Mouse (Mus musculus): Measurements from ENCODE around the gene Zmiz1. TPM values are rescaled to one million over a fixed set of nuclear protein-coding genes. Genes with fewer than 3 reads are reported as not detected.
A peak's percentile ranks its signal among the peaks of the same experiment; 100 is the strongest.

The Zmiz1 gene
- total and polyA plus RNA-seq, 2 experiments from 2014 or later, result 38.0 to 75.6 TPM

DNA sequence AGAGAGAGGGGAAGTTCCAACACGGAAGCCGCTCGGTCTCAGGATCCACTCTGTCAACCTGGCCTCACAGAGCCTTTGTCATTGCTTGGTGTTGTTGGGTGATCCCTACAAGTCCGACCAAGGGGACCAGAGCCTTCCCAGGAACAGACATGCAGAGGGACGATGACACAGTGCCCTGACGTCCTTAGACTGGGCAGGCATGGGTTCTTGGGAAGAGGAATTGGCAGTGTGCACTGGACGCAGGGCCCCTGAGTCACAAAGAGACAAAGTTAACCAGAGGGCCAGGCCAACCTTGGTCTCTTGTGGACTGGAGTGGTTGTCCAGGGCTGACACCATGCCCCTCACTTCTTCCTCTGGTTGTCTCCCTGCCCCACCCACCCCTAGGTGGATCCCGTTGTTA is 67.9 kb downstream of the Zmiz1 start:
- H3K4me2 ChIP-seq (ENCODE audit: low read depth), result no peak overlapping the region
- no peaks in the 10 kb centered on the region for H3K36me3 ChIP-seq (ENCODE audit: insufficient read depth)
- H3K4me3 ChIP-seq (ENCODE audit: low read depth, low read length), result no peak overlapping the region
- H3K4me1 ChIP-seq (ENCODE audit: insufficient read depth), result no peaks in the 10 kb centered on the region
- DNase-seq, result no peak
- ATAC-seq, result no peak
- 91% methylated on average over 8 of the region's 8 CpGs for WGBS
- H3K9ac ChIP-seq, result no peak overlapping the region
- H3K9me3 ChIP-seq (ENCODE audit: low read length), result no peaks in the 10 kb centered on the region
- no peak for TF ChIP-seq CTCF (IDR thresholded peaks at IDR 0.05; ENCODE audit: low read depth)
- H3K27me3 ChIP-seq (ENCODE audit: insufficient read depth, low read length), result no peaks in the 10 kb centered on the region
- H3K27ac ChIP-seq (ENCODE audit: low read depth, low read length), result no peak overlapping the region

DNA sequence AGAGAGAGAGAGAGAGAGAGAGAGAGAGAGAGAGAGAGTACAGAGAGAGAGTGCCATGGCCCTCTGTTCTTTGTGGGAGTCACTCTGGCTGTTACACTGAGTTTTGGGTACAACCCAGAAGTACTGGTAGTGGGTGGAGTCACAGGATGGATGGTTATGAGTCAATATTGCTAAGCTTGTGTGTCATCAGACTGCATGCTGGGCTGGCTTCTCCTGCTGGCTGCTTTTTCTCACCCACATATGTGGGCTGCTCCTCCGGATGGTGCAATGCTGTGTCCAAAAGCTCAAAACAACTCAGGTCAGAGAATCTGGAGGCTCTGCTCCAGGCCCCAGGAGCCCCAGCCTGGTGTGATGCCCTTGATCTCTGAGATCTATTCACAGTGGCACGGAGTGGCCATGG is 68.3 kb downstream of the Zmiz1 start:
- Histone ChIP-seq H3K4me2 (ENCODE audit: low read depth) (no peak overlapping the region), H3K9ac (no peak overlapping the region), H3K27ac (ENCODE audit: low read depth, low read length) (no peak overlapping the region), H3K36me3 (ENCODE audit: insufficient read depth) (no peaks in the 10 kb centered on the region), H3K4me3 (ENCODE audit: low read depth, low read length) (no peak overlapping the region), H3K9me3 (ENCODE audit: low read length) (no peaks in the 10 kb centered on the region), H3K4me1 (ENCODE audit: insufficient read depth) (no peaks in the 10 kb centered on the region), H3K27me3 (ENCODE audit: insufficient read depth, low read length) (no peaks in the 10 kb centered on the region)
- no peak for TF ChIP-seq CTCF (IDR thresholded peaks at IDR 0.05; ENCODE audit: low read depth)
- ATAC-seq, result peak; percentile 49; the same call in 1 of the 2 replicates
- 75% methylated on average over 2 of the region's 2 CpGs for WGBS
- no peak for DNase-seq

DNA sequence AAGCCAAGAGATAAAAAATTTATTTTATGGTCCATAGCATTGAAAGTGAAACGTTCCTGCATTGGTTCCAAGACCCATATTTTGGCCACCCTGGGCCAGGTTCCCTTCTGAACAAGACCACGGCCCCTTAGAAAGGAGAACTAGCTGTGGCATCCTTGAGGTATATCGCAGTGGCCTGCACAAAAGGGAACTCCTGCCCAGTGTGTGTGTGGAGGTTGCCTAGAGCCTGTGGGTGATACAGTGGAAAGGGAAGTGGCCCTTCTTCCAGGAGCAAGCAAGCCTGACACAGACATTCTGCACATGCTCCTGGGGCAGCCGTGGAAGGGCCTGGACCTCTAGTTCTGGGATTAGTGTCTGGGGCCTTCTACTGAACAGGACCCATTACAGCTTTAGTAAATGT is 71.4 kb downstream of the Zmiz1 start:
- DNase-seq (no peak), ATAC-seq (no peak)
- Histone ChIP-seq H3K4me2 (ENCODE audit: low read depth) (no peak overlapping the region), H3K4me3 (ENCODE audit: low read depth, low read length) (no peak overlapping the region), H3K4me1 (ENCODE audit: insufficient read depth) (no peaks in the 10 kb centered on the region), H3K36me3 (ENCODE audit: insufficient read depth) (no peaks in the 10 kb centered on the region), H3K27me3 (ENCODE audit: insufficient read depth, low read length) (no peaks in the 10 kb centered on the region), H3K27ac (ENCODE audit: low read depth, low read length) (no peak overlapping the region), H3K9ac (no peak overlapping the region), H3K9me3 (ENCODE audit: low read length) (no peaks in the 10 kb centered on the region)
- TF ChIP-seq CTCF (IDR thresholded peaks at IDR 0.05; ENCODE audit: low read depth), result no peak
- WGBS, result 96% methylated on average over 4 of the region's 4 CpGs

DNA sequence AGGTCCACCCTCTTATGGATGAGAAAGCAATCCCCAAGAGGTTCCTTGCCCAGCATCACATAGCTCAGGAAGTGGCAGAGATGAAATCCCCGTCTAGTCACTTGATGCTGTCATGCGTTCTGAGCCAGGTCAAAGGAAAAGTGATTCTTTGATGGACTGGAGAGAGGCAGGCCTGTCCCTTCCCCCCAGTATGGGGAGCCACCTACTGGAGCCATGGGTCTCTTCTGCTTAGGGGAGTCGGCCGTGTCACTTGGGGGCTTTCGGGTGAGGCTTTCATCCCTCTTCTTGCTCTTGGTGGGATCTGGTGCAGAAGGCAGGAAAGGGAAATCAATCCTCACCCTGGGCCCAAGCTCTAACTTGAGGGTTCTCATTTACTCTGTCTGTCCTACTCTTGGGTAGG is 71.8 kb downstream of the Zmiz1 start:
- no peak overlapping the region for H3K4me2 ChIP-seq (ENCODE audit: low read depth)
- no peak for ATAC-seq

DNA sequence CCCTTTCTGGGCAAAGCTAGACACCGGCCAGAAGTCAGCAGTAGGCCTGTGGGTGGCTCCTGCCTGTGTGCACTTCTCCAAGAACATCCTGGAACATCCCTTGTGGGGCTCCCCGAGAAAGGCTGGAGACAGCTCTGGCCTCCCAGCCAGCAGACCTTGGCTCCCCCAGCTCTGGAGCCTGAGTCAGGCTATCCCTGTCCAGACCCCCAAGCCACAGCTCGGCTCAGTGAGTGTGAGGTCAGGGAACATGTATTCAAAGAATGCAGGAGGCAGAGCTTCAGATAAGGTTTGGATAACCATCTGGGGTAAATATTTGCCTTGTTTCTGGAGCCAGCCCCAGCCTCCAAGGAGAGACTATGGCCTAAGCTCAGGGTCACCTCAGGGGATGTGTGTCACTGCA is 74.0 kb downstream of the Zmiz1 start:
- H3K27ac ChIP-seq (ENCODE audit: low read depth, low read length), result no peak overlapping the region

More for the DNA sequence above, 71.8 kb downstream of the Zmiz1 start:
- H3K4me3 ChIP-seq (ENCODE audit: low read depth, low read length), result no peak overlapping the region
- WGBS, result 71% methylated on average over 5 of the region's 5 CpGs
- no peaks in the 10 kb centered on the region for H3K9me3 ChIP-seq (ENCODE audit: low read length)
- TF ChIP-seq CTCF (IDR thresholded peaks at IDR 0.05; ENCODE audit: low read depth), result no peak
- H3K9ac ChIP-seq, result no peak overlapping the region
- H3K27me3 ChIP-seq (ENCODE audit: insufficient read depth, low read length), result no peaks in the 10 kb centered on the region
- DNase-seq, result no peak
- H3K27ac ChIP-seq (ENCODE audit: low read depth, low read length), result no peak overlapping the region
- no peaks in the 10 kb centered on the region for H3K36me3 ChIP-seq (ENCODE audit: insufficient read depth)
- H3K4me1 ChIP-seq (ENCODE audit: insufficient read depth), result no peaks in the 10 kb centered on the region

DNA sequence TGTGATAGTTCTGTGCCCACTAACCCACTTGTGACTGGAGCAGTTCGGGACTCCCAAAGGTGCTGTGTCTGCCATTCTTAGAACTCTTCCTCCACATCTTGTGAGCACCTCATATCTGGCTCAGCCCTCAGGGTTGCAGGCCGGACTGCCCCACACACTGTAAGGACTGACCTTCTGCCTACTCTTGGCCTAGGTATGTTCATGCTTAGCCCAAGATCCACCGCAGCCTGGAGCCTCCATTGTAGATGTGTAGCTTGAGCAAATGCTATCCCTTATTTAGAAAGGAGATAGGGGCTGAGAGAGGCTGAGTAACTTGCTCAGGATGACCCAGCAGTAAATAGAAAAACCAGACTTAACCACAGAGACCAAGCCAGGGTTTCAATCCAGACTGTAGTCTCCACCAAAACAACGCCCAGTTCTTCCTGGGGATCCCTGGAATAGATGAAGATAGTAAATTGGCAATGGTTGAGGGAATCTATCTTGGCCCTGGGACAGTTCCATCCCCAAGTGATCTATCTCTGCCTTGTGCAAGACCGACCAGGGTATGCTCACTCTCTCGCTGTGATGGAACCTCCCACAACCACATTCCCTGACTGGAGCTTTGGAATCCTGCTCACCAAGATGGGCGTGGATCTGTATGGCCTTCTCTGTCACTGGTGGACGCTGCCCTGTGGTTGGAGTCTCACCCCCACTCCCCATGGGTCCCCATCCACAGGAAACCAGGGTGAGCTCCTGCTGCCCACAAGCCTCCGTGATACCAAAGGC is 74.8 kb downstream of the Zmiz1 start:
- Histone ChIP-seq H3K4me3 (ENCODE audit: low read depth, low read length) (no peak overlapping the region), H3K9ac (no peak overlapping the region), H3K9me3 (ENCODE audit: low read length) (no peaks in the 10 kb centered on the region), H3K4me2 (ENCODE audit: low read depth) (no peak overlapping the region), H3K36me3 (ENCODE audit: insufficient read depth) (0 out of 2 replicates have a peak, but pooled peaks cover 4% of the 10 kb centered on the region), H3K27me3 (ENCODE audit: insufficient read depth, low read length) (no peaks in the 10 kb centered on the region), H3K27ac (ENCODE audit: low read depth, low read length) (no peak overlapping the region), H3K4me1 (ENCODE audit: insufficient read depth) (no peaks in the 10 kb centered on the region)
- TF ChIP-seq CTCF (IDR thresholded peaks at IDR 0.05; ENCODE audit: low read depth), result no peak
- 90% methylated on average over 9 of the region's 9 CpGs for WGBS
- no peak for DNase-seq
- ATAC-seq, result no peak

More for the DNA sequence above, 74.0 kb downstream of the Zmiz1 start:
- DNase-seq (no peak), ATAC-seq (no peak)
- no peaks in the 10 kb centered on the region for H3K4me1 ChIP-seq (ENCODE audit: insufficient read depth)
- no peaks in the 10 kb centered on the region for H3K27me3 ChIP-seq (ENCODE audit: insufficient read depth, low read length)
- TF ChIP-seq CTCF (IDR thresholded peaks at IDR 0.05; ENCODE audit: low read depth), result no peak
- H3K9me3 ChIP-seq (ENCODE audit: low read length), result no peaks in the 10 kb centered on the region
- H3K4me2 ChIP-seq (ENCODE audit: low read depth), result no peak overlapping the region
- H3K36me3 ChIP-seq (ENCODE audit: insufficient read depth), result 0 out of 2 replicates have a peak, but pooled peaks cover 4% of the 10 kb centered on the region
- no peak overlapping the region for H3K4me3 ChIP-seq (ENCODE audit: low read depth, low read length)
- WGBS, result 77% methylated on average over 3 of the region's 3 CpGs
- H3K9ac ChIP-seq, result no peak overlapping the region

- Histone ChIP-seq H3K4me3 (ENCODE audit: low read depth, low read length) (no peak overlapping the region), H3K4me2 (ENCODE audit: low read depth) (no peak overlapping the region), H3K9me3 (ENCODE audit: low read length) (no peaks in the 10 kb centered on the region), H3K27me3 (ENCODE audit: insufficient read depth, low read length) (no peaks in the 10 kb centered on the region), H3K36me3 (ENCODE audit: insufficient read depth) (0 out of 2 replicates have a peak, but pooled peaks cover 4% of the 10 kb centered on the region), H3K4me1 (ENCODE audit: insufficient read depth) (no peaks in the 10 kb centered on the region), H3K27ac (ENCODE audit: low read depth, low read length) (no peak overlapping the region), H3K9ac (no peak overlapping the region)
- no peak for TF ChIP-seq CTCF (IDR thresholded peaks at IDR 0.05; ENCODE audit: low read depth)
- DNase-seq (no peak), ATAC-seq (no peak)
Observed at GRCm38 (mm10) chr14:25534396-25534769, 75.4 kb downstream of the Zmiz1 start.
